Mouse (Mus musculus): ENCODE results near the gene Cldn12. TPM values are rescaled to one million over a fixed set of nuclear protein-coding genes. Genes with fewer than 3 reads are reported as not detected.

Gene Cldn12
- total RNA-seq (2021): 10 to 100 TPM; 13.7 to 18.6 TPM

DNA sequence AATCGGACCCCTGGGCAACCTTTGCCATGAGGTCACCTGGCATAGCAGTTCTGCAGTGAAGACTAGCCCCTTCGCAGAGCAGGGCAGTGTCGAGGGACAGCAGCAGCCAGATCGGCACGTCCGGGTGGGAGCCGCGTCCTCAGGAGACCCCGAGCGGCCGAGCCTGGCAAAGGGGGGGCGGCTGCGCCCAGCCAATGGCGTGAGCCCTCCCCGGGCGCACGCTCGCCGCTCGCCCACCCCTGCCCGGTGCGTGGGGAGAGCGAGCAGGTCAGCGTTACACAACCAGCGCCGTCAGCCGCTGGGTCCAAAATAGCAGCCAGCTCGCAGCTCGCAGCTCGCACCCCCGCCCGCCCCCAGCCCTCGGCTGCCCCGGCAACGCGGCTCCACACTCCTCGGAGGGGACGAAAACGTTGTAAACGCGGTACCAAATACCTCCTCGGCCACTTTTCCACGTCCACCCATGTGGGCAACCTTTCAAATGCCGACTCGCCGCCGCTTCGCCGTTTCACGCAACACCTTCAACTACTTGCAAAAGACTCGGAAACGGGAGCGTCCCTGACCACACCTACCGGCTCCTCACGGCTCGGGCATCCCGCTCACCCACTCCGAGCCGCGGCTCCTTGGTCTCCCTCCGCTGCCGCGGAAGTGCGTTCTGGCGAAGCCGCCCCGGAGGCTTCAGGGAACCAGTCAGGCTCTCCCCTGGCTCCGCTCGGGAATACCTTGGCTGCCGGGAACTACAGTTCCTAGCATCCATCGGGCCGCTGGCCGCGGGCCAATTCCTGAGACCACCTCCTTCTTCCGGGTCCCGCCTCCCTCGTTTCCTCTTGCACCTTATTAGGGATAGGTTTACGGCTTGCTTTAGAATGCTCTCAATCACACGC, at the start of gene Cldn12:
Gene Cldn12 (minus strand): TSS at position 763 of the 881 bp plus-strand sequence.
- intact Hi-C loops (cut with DNase I): loop anchor here (2.0 kb wide), 1 partner anchor 44 kb away; the partner anchor contains the start of gene Gtpbp10
- DNase-seq: peak; percentile 98

DNA sequence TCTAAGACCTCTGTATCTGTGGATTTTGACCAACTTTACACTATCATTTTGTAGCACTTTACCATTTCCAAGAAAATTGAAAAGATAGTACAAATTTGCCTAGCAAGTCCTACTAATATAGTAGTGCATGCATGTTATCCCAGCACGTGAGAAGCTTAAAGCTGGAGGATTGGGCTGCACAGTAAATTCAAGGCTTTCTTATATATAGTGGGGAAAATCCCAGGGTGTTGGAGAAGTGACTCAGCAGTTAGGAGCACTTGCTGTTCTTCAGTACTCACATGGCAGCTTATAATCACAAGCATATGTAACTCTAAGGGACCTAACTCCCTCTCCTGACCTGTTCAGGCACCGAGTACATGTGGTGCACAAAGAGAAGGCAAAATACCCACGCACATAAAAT, 47.7 kb upstream of the Cldn12 start:
- intact Hi-C loops (cut with DNase I): no loop called here
- no peak for DNase-seq

GRCm38 (mm10) chr5:5561041-5561706, 46.4 kb upstream of the Cldn12 start:
- DNase-seq: no peak
- intact Hi-C loops (cut with DNase I): no loop called here

DNA sequence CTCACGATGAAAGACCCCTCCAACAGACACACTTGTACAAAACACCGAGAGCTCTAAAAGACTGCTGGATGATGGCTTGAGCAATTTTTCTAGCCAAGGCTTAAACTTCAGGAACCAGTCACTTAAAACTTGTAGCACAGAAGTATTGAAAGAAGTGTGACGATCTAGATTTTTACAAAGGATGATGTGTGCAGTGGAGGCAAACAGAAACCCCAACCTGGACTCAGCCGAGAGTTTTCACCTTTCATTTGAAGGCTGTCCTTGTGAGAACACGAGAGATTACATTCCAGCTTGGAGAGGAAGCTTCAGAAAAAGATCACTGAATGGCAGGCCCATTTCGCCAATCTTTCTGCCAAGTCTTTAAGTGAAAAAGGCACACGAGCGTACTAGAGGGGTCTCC, 45.0 kb upstream of the Cldn12 start:
- DNase-seq: no peak
- intact Hi-C loops (cut with DNase I): loop anchor here (2.0 kb wide), 1 partner anchor 45 kb away; the partner anchor contains the start of gene Cldn12

- intact Hi-C loops (cut with DNase I): loop anchor here (2.0 kb wide), 1 partner anchor 44 kb away; the partner anchor contains the start of gene Cldn12
Measured at GRCm38 (mm10) chr5:5559079-5559740, 44.5 kb upstream of the Cldn12 start, which contains the start of gene Gtpbp10. Gtpbp10 (minus strand) TSS chr5:5559538.

GRCm38 (mm10) chr5:5551110-5551509, 36.4 kb upstream of the Cldn12 start:
- intact Hi-C loops (cut with DNase I): no loop called here
- DNase-seq: no peak

More at GRCm38 (mm10) chr5:5559079-5559740, 44.5 kb upstream of the Cldn12 start, which contains the start of gene Gtpbp10:
- peak; percentile 95 to 97 for DNase-seq

GRCm38 (mm10) chr5:5540385-5540784, 25.6 kb upstream of the Cldn12 start:
- intact Hi-C loops (cut with DNase I): no loop called here
- no peak for DNase-seq

DNA sequence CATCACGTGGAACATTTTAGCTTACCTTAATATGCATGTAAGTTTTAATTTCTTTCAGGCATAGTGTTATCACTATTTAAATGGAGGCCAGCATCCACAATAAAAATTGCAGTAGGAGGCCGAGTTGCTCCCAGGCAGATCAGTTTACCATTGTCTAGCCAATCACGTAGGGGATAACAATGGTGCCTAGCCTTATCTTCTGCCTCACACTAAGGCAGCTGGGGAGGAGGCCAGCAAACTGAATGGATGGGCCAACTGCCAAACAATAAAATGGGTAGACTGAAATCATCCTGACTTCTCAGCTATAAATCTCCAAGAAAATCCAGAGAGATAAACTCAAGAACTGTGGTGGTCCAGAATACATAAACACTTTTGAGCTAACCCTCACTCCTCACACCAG, 25.0 kb upstream of the Cldn12 start:
- intact Hi-C loops (cut with DNase I): no loop called here
- no peak for DNase-seq

- intact Hi-C loops (cut with DNase I): no loop called here
- no peak for DNase-seq
Measured at GRCm38 (mm10) chr5:5536131-5536530, 21.4 kb upstream of the Cldn12 start.

DNA sequence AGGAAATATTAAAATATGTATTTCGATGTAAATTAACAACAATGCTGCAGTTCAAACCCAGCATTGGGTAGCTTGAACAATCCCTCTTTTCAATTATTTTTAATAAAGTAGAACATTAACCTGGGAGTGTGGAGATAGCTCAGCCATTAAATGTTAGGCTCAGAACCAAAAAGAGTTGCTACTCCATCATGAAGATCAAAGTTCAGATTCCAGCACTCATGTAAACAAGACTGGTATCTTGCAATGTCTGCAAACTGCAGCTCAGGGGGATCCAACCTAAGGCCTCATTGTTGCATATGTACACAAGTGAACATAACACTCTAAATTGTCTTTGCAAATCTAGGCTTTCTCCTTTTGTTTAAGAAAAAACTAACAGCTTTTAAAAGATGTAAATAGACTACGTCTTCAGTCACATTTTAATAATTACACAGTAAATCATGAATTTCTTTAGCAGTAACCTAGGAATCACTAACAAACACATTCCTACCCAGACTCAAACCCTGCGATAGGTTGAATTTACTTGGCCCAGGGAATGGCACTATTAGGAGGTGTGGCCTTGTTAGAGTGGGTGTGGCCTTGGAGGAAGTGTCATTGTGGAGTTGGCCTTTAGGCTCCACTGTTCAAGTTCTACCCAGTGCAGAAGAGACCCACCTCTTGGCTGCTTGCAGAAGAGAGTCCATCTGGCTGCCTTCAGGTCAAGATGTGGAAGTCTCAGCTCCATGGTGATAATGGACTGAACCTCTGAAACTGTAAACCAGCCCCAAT, 19.1 kb upstream of the Cldn12 start:
- no peak for DNase-seq
- intact Hi-C loops (cut with DNase I): no loop called here

- no peak for DNase-seq
- intact Hi-C loops (cut with DNase I): loop anchor here (2.0 kb wide), 1 partner anchor 43 kb away; the partner anchor contains the start of gene Gtpbp10
Measured at GRCm38 (mm10) chr5:5515411-5515810, 653 bp upstream of the Cldn12 start.

GRCm38 (mm10) chr5:5511401-5511800, 3.4 kb downstream of the Cldn12 start:
- no peak for DNase-seq
- intact Hi-C loops (cut with DNase I): no loop called here

DNA sequence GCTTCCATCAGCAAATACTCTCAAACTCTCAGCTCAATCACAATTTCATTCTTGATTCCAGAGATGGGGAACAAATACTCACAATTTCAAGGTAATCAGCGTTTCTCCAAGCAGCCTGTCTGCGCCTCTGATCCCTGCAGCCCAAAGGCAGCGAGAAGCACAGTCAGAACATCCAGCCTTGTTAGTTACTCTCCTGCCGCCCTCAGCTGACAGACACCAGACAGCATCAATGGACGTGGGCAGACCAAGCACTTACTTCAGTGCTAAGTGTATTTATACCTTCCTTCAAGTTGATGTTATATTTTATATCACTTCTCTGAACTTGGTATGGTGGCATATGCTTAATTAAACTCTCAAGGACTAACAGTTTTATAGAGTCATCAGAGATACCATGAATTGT, 3.8 kb downstream of the Cldn12 start:
- intact Hi-C loops (cut with DNase I): no loop called here
- no peak for DNase-seq

GRCm38 (mm10) chr5:5510304-5510887, 4.4 kb downstream of the Cldn12 start:
- intact Hi-C loops (cut with DNase I): no loop called here
- DNase-seq: no peak

GRCm38 (mm10) chr5:5508231-5508630, 6.5 kb downstream of the Cldn12 start:
- no peak for DNase-seq
- intact Hi-C loops (cut with DNase I): no loop called here

DNA sequence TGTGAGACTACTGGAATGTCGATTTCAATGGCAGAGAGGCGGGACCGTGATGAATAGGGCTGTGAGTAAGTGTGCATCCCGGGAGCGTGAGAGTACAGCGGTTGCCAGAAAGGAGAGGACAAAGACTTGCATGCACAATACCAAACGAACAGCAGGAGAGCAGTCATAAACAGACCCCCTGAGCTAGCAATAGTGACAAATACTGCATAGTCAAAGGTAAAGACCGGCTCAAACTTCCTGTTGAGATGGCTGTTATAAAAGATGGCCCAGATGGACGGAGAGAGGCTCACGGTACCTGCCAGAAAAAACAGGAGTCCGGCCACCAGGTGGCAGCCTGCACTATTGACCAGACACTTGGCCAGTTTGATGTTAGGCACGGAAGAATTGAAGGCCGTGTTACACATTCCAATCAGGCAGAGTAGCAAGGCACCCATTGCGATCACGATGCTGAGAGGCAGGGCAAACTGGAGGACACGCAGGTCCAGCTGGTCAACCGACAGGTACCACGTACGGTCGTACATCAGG, 7.0 kb downstream of the Cldn12 start:
- intact Hi-C loops (cut with DNase I): no loop called here
- peak; percentile 57 to 76 for DNase-seq

DNA sequence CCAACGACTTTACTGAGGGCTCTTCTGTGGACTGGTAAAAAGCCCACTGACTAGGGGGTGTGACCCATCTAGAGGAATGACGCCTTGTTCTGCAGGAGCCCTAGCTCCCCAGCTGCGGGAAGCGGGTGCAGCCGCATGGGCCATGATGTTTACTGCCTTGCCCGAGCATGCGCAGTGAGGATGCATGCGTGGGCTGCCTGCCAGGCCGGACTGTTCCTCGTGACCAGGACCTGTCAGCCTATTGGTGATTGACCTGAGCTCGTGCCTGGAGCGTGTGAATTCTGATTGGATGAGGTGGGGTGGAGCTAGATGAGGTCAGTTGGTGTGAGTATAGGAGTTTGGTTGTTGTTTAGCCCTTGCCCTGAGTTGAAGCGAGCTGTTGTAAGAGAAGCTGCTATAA, 10.3 kb downstream of the Cldn12 start:
- no peak for DNase-seq
- intact Hi-C loops (cut with DNase I): no loop called here

DNA sequence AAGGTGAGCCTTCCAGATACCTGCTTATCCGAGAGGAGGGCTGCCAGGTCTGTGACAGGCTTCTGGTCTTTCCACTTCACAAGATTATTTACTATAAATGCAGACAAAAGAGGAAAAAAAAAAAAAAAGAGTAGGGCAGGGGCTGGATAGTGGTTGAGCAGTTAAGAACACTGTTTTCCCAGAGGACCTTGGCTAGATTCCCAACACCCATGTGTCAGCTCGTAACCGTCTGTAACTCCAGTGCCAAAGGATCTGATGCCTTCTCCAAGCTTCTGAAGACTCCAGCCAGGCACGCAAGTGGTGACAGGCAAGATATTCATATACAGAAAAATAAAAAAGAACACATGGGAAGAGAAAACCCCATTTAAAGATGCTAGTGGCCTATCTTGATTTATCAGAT, 11.4 kb downstream of the Cldn12 start:
- intact Hi-C loops (cut with DNase I): no loop called here
- peak; percentile 16 to 23 for DNase-seq

DNA sequence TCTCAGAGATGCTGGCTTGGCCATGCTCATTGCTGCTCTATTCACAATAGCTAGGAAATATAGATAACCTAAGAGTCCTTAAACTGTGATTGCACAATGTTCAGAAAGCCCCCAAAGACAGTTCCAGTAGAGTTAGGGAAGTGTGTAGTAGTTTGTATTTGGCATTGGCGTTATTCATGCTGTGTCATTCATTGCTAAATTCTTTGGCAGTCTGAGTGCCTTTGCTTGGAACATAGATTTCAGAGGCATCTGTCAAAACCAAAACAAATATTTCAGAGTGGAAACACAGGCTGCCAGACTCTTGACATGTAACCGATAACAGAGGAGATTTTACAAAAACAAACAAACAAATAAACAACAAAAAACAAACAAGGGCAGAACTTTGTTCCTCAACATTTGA, 13.2 kb downstream of the Cldn12 start:
- intact Hi-C loops (cut with DNase I): no loop called here
- DNase-seq: peak in 1 of 2 experiments; percentile 15

DNA sequence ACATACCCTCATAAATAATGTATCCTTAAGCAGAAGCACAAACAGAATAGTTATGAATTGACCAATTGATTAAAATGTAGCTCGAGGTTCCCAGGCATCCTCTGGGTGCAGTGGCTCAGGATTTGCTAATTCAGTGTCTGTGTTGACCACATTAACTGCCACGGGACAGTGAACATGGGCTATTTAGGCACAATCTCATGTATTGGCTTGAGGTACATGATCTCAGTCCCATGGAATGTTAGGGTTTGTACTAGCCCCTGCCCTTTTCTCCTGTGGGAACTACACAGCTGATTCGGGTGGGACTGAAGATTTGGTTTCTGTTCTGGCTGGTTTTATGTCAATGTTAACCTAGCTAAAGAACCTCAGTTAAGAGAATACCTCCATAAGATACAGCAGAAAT, 18.4 kb downstream of the Cldn12 start:
- no peak for DNase-seq
- intact Hi-C loops (cut with DNase I): no loop called here

All from heart, postnatal 10 days (tissue).